Mouse (Mus musculus) effector memory CD4-positive, alpha-beta T cell, adult 7 months (primary cell): ENCODE measurements around the gene Ptprs. TPM values are rescaled to one million over a fixed set of nuclear protein-coding genes. Genes with fewer than 3 reads are reported as not detected.

Experiments
- polyA plus RNA-seq: library from polyadenylated mRNA; unstranded; fragments of 100-300 nt; shearing (Covaris generic); gene quantifications from one replicate; pipeline ENCODE4 v1.2.1, GENCODE M21; 2017

Ptprs gene
- polyA plus RNA-seq = 2.5 TPM

GRCm38 (mm10) chr17:56476402-56476752, at the start of gene Ptprs:
Gene Ptprs (minus strand): TSS chr17:56476483.

DNA sequence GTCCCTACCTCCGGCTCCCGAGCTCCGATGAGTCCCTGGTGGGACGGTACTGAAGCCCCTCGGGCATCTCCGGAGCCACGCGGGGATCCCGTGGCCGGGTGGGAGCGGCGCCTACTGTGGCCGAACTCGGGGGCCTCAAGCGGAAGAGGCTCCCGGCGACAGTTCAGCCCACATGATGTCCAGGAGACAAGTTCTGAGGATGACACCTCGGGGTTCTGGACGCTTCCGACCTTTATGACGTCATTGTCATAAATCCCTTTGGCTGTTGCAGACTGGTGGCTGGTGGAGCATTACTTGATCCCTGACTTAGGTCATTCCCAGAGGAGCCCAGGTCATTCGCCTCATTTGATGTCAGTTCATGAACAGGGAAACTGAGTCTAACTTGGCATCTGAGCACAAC, 36.0 kb upstream of the Ptprs start, which contains the start of gene Znrf4:
TSS of gene Znrf4 (minus strand) at position 122 of the 400 bp plus-strand sequence.

Other genes starting within 250 kb of the Ptprs start
- 10.0 TPM for gene Fem1a, start 219.7 kb downstream of the Ptprs start, polyA plus RNA-seq
- 2.6 TPM for gene Ticam1, start 199.7 kb downstream of the Ptprs start, polyA plus RNA-seq
- 20.5 TPM for gene Plin3, start 183.6 kb downstream of the Ptprs start, polyA plus RNA-seq
- not detected for gene Arrdc5, start 176.2 kb downstream of the Ptprs start, polyA plus RNA-seq
- 7.4 TPM for gene Uhrf1, start 173.2 kb downstream of the Ptprs start, polyA plus RNA-seq
- 55.6 TPM for gene Kdm4b, start 150.4 kb downstream of the Ptprs start, polyA plus RNA-seq
- not detected for gene Znrf4, start 35.9 kb upstream of the Ptprs start, polyA plus RNA-seq
- not detected for gene Gm20219, start 77.9 kb upstream of the Ptprs start, polyA plus RNA-seq
- gene Safb2, start 108.1 kb upstream of the Ptprs start, polyA plus RNA-seq = 195 TPM
- gene Safb, start 108.3 kb upstream of the Ptprs start, polyA plus RNA-seq = 186 TPM
- gene 2410015M20Rik, start 133.3 kb upstream of the Ptprs start, polyA plus RNA-seq = 134 TPM
- 1,929 TPM for gene Rpl36, start 136.9 kb upstream of the Ptprs start, polyA plus RNA-seq
- gene Lonp1, start 150.4 kb upstream of the Ptprs start, polyA plus RNA-seq = 49.1 TPM
- gene Catsperd, start 151.7 kb upstream of the Ptprs start, polyA plus RNA-seq = 0.44 TPM
- gene Ranbp3, start 196.8 kb upstream of the Ptprs start, polyA plus RNA-seq = 71.1 TPM
- 151 TPM for gene Ndufa11, start 241.3 kb upstream of the Ptprs start, polyA plus RNA-seq
- 12.2 TPM for gene Vmac, start 241.5 kb upstream of the Ptprs start, polyA plus RNA-seq